Mouse (Mus musculus) heart, embryonic 12.5 days (tissue): ENCODE data around the gene Elfn1. TPM values are rescaled to one million over a fixed set of nuclear protein-coding genes. Genes with fewer than 3 reads are reported as not detected.

Experiments used
- ATAC-seq: fragments of 200-750 bp; cut with Nextera tagmentation; 2 replicates; pipeline ENCODE4 v1.8.0; 2017; ENCODE audit warnings: moderate TSS enrichment, moderate library complexity; ENCODE audit not compliant: insufficient number of reproducible peaks, low FRiP score
- H3K27ac ChIP-seq: fragments of 300-500 bp; sonication (generic); 2 replicates; pipeline ENCODE4 v1.5.1; 2016; ENCODE audit warnings: mild to moderate bottlenecking, moderate library complexity; ENCODE audit not compliant: poor library complexity, severe bottlenecking
- H3K27me3 ChIP-seq: fragments of 300-500 bp; sonication (generic); replicated peaks from 2 replicates; pipeline ENCODE4 v1.6.1; 2016; ENCODE audit warnings: mild to moderate bottlenecking, moderate library complexity
- H3K36me3 ChIP-seq: fragments of 300-500 bp; sonication (generic); 2 replicates; pipeline ENCODE4 v1.6.1; 2016; ENCODE audit warnings: mild to moderate bottlenecking, moderate library complexity
- H3K4me1 ChIP-seq: fragments of 300-500 bp; sonication (generic); replicated peaks from 2 replicates; pipeline ENCODE4 v1.6.1; 2016; ENCODE audit warnings: mild to moderate bottlenecking
- H3K4me2 ChIP-seq: fragments of 300-500 bp; sonication (generic); 2 replicates; pipeline ENCODE4 v1.6.1; 2016; ENCODE audit warnings: mild to moderate bottlenecking, moderate library complexity
- H3K4me3 ChIP-seq: fragments of 300-500 bp; sonication (generic); 2 replicates; pipeline ENCODE4 v1.5.1; 2016; ENCODE audit warnings: mild to moderate bottlenecking
- H3K9ac ChIP-seq: fragments of 300-500 bp; sonication (generic); 2 replicates; pipeline ENCODE4 v1.6.1; 2016; ENCODE audit warnings: mild to moderate bottlenecking, moderate library complexity
- H3K9me3 ChIP-seq: fragments of 300-500 bp; sonication (generic); replicated peaks from 2 replicates; pipeline ENCODE4 v1.6.1; 2016; ENCODE audit warnings: mild to moderate bottlenecking, moderate library complexity
- WGBS: fragments of 180-500 bp; shearing (Covaris S2); methylation state at CpG from one replicate; pipeline ENCODE4 v1.1.7; 2016; 5-methylcytosine and 5-hydroxymethylcytosine counted together
- polyA plus RNA-seq: library from polyadenylated mRNA; unstranded; fragments of >200 nt; fragmentation: Nextera tagmentation; extraction: Ambion mirVana; gene quantifications from 2 replicates; pipeline ENCODE4 v1.2.1, GENCODE M21; 2016

Elfn1 gene
- polyA plus RNA-seq, 1 experiment from 2014 or later = 0.05 TPM

GRCm38 (mm10) chr5:139912121-139912771, 4.5 kb downstream of the Elfn1 start:
- WGBS = under 1% methylated on average over 27 of the region's 64 CpGs
- Histone ChIP-seq H3K27ac (no peak overlapping the region), H3K9ac (peak overlapping the region; percentile 68)

GRCm38 (mm10) chr5:139921666-139922065, 13.9 kb downstream of the Elfn1 start:
- H3K9ac ChIP-seq = no peak overlapping the region
- 65% methylated on average over 11 of the region's 11 CpGs for WGBS
- ATAC-seq = no peak
- H3K9me3 ChIP-seq = peaks cover 12% of the 10 kb centered on the region; the same call in 1 of the 2 replicates
- no peak overlapping the region for H3K4me3 ChIP-seq
- H3K36me3 ChIP-seq = no peaks in the 10 kb centered on the region
- H3K27ac ChIP-seq = no peak overlapping the region
- H3K4me2 ChIP-seq = no peak overlapping the region
- H3K27me3 ChIP-seq = peaks cover 45% of the 10 kb centered on the region
- H3K4me1 ChIP-seq = no peaks in the 10 kb centered on the region

More at GRCm38 (mm10) chr5:139912121-139912771, 4.5 kb downstream of the Elfn1 start:
- Histone ChIP-seq H3K36me3 (no peaks in the 10 kb centered on the region), H3K4me2 (peak overlapping the region; percentile 98), H3K4me3 (peak overlapping the region; percentile 56), H3K4me1 (peaks cover 40% of the 10 kb centered on the region), H3K9me3 (no peaks in the 10 kb centered on the region), H3K27me3 (peaks cover 100% of the 10 kb centered on the region)
- no peak for ATAC-seq

DNA sequence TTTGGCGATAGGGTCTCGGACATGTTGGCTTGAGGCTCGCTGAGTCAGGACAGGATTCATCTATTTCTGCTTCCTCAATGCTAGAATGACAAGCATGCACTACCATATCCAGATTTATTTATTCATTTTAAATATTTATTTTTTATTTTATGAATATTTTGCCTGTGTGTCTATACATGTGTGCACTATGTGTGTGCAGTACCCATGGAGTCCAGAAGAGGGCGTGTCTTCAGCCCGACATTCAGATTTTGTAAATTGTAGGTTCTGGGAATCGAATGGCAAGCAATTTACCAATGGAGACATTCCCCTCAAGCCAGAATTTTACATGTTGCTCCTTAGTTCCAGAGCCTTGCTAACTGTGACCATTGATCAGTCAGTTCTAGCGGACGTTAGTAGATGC, 16.1 kb downstream of the Elfn1 start:
- Histone ChIP-seq H3K27me3 (peaks cover 44% of the 10 kb centered on the region), H3K4me1 (no peaks in the 10 kb centered on the region), H3K36me3 (no peaks in the 10 kb centered on the region), H3K9me3 (peaks cover 12% of the 10 kb centered on the region; the same call in 1 of the 2 replicates), H3K4me3 (no peak overlapping the region), H3K4me2 (no peak overlapping the region), H3K9ac (no peak overlapping the region), H3K27ac (no peak overlapping the region)
- ATAC-seq = no peak
- 87% methylated on average over 8 of the region's 8 CpGs for WGBS

- Histone ChIP-seq H3K4me3 (no peak overlapping the region), H3K9me3 (0 out of 2 replicates have a peak, but pooled peaks cover 5% of the 10 kb centered on the region), H3K36me3 (no peaks in the 10 kb centered on the region), H3K4me1 (peaks cover 23% of the 10 kb centered on the region), H3K9ac (no peak overlapping the region), H3K4me2 (no peak overlapping the region), H3K27me3 (peaks cover 64% of the 10 kb centered on the region), H3K27ac (no peak overlapping the region)
- no peak for ATAC-seq
- 78% methylated on average over 12 of the region's 12 CpGs for WGBS
These were observed 22.4 kb downstream of the Elfn1 start for GRCm38 (mm10) chr5:139930102-139930501.

DNA sequence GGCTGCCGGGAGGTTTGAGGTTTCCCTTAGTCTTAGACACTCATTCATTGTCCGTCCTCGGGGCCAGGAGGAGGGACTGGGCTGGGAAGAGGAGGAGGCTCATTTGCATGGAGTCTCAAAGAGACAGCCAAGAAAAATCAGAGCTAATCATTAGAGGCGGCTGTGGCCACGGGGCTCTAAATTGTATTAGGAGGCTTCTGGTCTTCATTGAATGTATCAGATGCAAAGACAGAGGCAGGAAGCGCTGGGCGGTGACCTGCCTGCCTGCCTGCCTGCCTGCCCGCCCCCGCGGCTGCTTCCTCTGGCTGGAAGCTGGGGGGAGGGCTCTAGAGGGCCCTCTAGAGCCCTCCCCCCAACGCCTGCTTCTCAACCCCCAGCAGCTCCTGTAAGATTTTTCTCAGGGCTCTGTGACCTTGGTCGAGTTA, 23.2 kb downstream of the Elfn1 start:
- H3K27me3 ChIP-seq = peaks cover 68% of the 10 kb centered on the region
- ATAC-seq = peak; percentile 41; the same call in 1 of the 2 replicates
- H3K4me3 ChIP-seq = peak overlapping the region; percentile 7; the same call in 1 of the 2 replicates
- no peaks in the 10 kb centered on the region for H3K36me3 ChIP-seq
- H3K9ac ChIP-seq = no peak overlapping the region
- H3K9me3 ChIP-seq = 0 out of 2 replicates have a peak, but pooled peaks cover under 1% of the 10 kb centered on the region
- H3K27ac ChIP-seq = 0 out of 2 replicates have a peak overlapping the region, but pooled peaks have one; percentile 1
- peaks cover 23% of the 10 kb centered on the region for H3K4me1 ChIP-seq
- peak overlapping the region; percentile 44 for H3K4me2 ChIP-seq
- WGBS = 2% methylated on average over 12 of the region's 12 CpGs

- ATAC-seq = peak; percentile 39
- Histone ChIP-seq H3K27ac (no peak overlapping the region), H3K4me2 (peak overlapping the region; percentile 8; the same call in 1 of the 2 replicates), H3K4me3 (no peak overlapping the region), H3K36me3 (no peaks in the 10 kb centered on the region), H3K9me3 (no peaks in the 10 kb centered on the region), H3K4me1 (peaks cover 23% of the 10 kb centered on the region), H3K27me3 (peaks cover 74% of the 10 kb centered on the region), H3K9ac (no peak overlapping the region)
- WGBS = 46% methylated on average over 15 of the region's 15 CpGs
These were observed 24.3 kb downstream of the Elfn1 start for GRCm38 (mm10) chr5:139931947-139932540.

GRCm38 (mm10) chr5:139932595-139933271, 25.0 kb downstream of the Elfn1 start:
- H3K4me2 ChIP-seq = peak overlapping the region; percentile 8; the same call in 1 of the 2 replicates
- peaks cover 69% of the 10 kb centered on the region for H3K27me3 ChIP-seq
- H3K27ac ChIP-seq = no peak overlapping the region
- 33% methylated on average over 13 of the region's 13 CpGs for WGBS
- H3K9ac ChIP-seq = no peak overlapping the region
- no peaks in the 10 kb centered on the region for H3K36me3 ChIP-seq
- H3K4me1 ChIP-seq = peaks cover 23% of the 10 kb centered on the region
- H3K9me3 ChIP-seq = no peaks in the 10 kb centered on the region
- ATAC-seq = peak; percentile 75
- no peak overlapping the region for H3K4me3 ChIP-seq

DNA sequence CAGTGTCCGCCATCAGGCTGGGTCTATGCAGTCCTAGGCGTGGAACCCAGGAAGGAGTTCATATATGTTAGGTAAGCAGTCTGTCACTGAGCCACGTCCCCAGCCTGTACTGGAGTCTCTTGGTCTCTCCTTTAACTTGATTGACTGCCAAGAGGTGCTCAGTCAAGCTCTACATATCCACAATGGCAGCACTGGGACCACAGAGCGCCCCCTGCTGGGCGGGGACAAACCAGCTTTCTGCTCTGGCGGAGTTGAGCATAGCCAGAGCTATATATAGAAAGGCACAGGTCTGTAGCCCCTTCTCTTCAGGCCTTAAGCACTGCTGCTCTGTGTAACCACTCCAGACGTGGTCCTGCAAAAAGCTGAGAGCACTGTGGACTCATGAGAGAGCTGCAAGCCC, 25.7 kb downstream of the Elfn1 start:
- no peaks in the 10 kb centered on the region for H3K9me3 ChIP-seq
- no peak for ATAC-seq
- WGBS = 43% methylated on average over 7 of the region's 7 CpGs
- no peak overlapping the region for H3K27ac ChIP-seq
- no peak overlapping the region for H3K4me2 ChIP-seq
- H3K27me3 ChIP-seq = peaks cover 62% of the 10 kb centered on the region
- no peaks in the 10 kb centered on the region for H3K36me3 ChIP-seq
- H3K4me1 ChIP-seq = peaks cover 23% of the 10 kb centered on the region
- no peak overlapping the region for H3K4me3 ChIP-seq
- no peak overlapping the region for H3K9ac ChIP-seq

GRCm38 (mm10) chr5:139936431-139936830, 28.7 kb downstream of the Elfn1 start:
- no peak for ATAC-seq
- Histone ChIP-seq H3K4me3 (no peak overlapping the region), H3K36me3 (no peaks in the 10 kb centered on the region), H3K9ac (no peak overlapping the region), H3K9me3 (peaks cover 7% of the 10 kb centered on the region), H3K4me1 (peaks cover 15% of the 10 kb centered on the region), H3K27me3 (peaks cover 43% of the 10 kb centered on the region), H3K4me2 (no peak overlapping the region), H3K27ac (no peak overlapping the region)
- 83% methylated on average over 13 of the region's 13 CpGs for WGBS

- no peaks in the 10 kb centered on the region for H3K36me3 ChIP-seq
- no peaks in the 10 kb centered on the region for H3K4me1 ChIP-seq
- no peak overlapping the region for H3K27ac ChIP-seq
- 36% methylated on average over 7 of the region's 7 CpGs for WGBS
- H3K27me3 ChIP-seq = peaks cover 44% of the 10 kb centered on the region
- H3K4me3 ChIP-seq = no peak overlapping the region
- no peak overlapping the region for H3K9ac ChIP-seq
- ATAC-seq = no peak
- no peak overlapping the region for H3K4me2 ChIP-seq
- H3K9me3 ChIP-seq = peaks cover 7% of the 10 kb centered on the region
These were observed 37.0 kb downstream of the Elfn1 start for GRCm38 (mm10) chr5:139944697-139945096.

GRCm38 (mm10) chr5:139945715-139946364, 38.1 kb downstream of the Elfn1 start:
- Histone ChIP-seq H3K36me3 (no peaks in the 10 kb centered on the region), H3K27ac (no peak overlapping the region), H3K27me3 (peaks cover 44% of the 10 kb centered on the region), H3K9me3 (no peaks in the 10 kb centered on the region), H3K4me3 (no peak overlapping the region), H3K4me2 (no peak overlapping the region), H3K9ac (no peak overlapping the region), H3K4me1 (no peaks in the 10 kb centered on the region)
- no peak for ATAC-seq
- 66% methylated on average over 12 of the region's 12 CpGs for WGBS
